Mouse (Mus musculus): Measurements from ENCODE around the gene Isg20.

DNA sequence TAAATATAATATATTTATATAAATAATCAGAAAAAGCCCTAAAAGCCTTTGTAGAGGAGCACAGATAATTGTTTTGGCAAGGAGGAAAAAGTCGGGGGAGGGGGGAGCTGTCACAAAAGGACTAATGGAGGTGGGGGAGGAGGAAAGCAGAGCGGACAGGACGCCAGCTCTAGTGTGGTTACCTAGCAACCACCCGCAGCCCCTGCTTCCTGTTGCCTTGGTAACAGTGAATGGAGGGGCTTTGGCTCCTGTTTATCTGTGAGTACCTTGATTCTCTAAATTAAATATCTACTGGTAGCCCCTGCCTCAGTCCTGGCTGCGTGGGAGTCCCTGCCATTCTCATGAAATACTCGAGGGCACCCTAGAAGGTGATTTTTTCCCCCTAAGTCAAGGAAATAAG lies 29.1 kb upstream of the Isg20 start:
- TF ChIP-seq GATA1 (IDR thresholded peaks at IDR 0.05; ENCODE audit: low read length) (no peak), TAL1 (IDR thresholded peaks at IDR 0.05; ENCODE audit: low read length) (no peak)
